Mouse (Mus musculus): ENCODE data around the gene Rarres2. TPM values are rescaled to one million over a fixed set of nuclear protein-coding genes. Genes with fewer than 3 reads are reported as not detected.
A peak's percentile ranks its signal among the peaks of the same experiment; 100 is the strongest.

Rarres2 gene
- polyA plus RNA-seq, 1 experiment from 2014 or later = 69.7 TPM

DNA sequence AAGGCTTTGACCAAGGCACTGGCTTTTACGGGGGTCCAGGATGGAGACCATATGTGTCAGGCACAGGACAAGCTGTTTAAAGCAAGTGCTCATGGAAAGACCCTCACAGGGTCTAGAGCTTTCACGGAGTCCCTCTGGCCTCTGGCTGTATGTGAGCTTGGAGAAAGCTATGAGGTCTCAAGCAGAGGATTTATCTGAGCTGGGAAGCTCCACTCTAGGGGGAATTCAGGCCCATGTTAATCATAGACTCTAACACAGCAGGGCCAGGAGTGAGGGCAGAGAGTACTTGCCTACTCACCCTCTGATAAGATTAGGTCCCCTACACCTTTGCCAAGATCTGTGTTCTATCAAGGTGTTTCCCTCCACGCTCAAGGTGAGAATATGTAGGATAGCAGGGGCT is 30.0 kb downstream of the Rarres2 start:
- ATAC-seq (replicated peaks; ENCODE audit: low FRiP score, low TSS enrichment, low read depth) = no peak
- Histone ChIP-seq H3K9ac (ENCODE audit: low read length) (no peak overlapping the region), H3K4me3 (ENCODE audit: low read depth, low read length) (no peak overlapping the region), H3K4me1 (replicated peaks; ENCODE audit: control insufficient read depth, insufficient read depth, low read length) (0 out of 2 replicates have a peak, but pooled peaks cover 2% of the 10 kb centered on the region), H3K36me3 (ENCODE audit: control insufficient read depth, insufficient read depth, low read length) (0 out of 2 replicates have a peak, but pooled peaks cover 5% of the 10 kb centered on the region), H3K4me2 (ENCODE audit: low read length) (no peak overlapping the region), H3K27ac (ENCODE audit: low read depth) (no peak overlapping the region), H3K27me3 (replicated peaks; ENCODE audit: control insufficient read depth, insufficient read depth, low read length) (no peaks in the 10 kb centered on the region), H3K9me3 (ENCODE audit: control insufficient read depth, low read length) (no peaks in the 10 kb centered on the region)
- no peak for DNase-seq (ENCODE audit: low spot score)
- 80% methylated on average over 3 of the region's 3 CpGs for WGBS

DNA sequence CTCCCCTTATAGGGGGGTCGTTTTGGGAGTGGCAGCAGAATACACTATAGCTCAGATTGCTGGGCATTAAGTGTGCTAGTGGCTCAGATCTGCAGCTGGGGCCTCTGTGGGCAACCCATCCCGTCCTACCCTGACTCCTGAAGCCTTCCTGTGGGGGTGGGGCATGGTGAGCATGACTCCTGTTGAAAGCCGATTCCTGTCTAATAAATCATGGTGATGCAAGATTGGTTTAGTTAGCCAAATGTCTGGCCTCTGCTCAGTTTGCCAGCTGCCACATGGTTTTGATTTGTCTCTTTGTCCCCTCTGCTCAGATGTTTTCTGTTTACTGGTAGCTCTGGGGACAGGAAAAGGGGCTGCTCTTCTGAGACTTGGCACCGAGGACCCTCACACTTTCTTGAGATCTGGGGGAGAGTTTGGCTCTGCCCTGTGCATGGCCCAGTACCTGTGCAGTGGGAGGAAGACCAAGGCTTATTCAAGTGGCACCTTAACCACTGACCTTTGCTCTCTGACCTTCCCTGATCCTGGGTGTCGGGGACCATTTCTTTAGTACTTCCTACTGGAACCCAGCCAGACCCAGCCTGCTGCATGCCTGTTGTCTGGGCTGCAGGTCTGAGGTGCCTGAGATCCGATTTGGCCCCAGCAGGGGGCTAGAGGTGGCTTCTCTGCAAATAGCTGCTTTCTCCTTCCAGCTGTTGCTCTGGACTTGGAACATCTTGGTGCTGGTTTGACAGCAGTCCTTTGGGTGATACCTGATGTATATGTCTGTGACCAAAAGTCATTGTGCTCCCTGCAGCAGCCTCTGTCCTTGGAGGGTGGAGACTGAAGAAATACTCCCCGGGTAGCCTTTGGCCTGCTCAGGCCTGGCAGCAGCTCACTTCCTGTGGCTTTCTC is 30.8 kb downstream of the Rarres2 start:
- no peak for ATAC-seq (replicated peaks; ENCODE audit: low FRiP score, low TSS enrichment, low read depth)
- DNase-seq (ENCODE audit: low spot score) = no peak

DNA sequence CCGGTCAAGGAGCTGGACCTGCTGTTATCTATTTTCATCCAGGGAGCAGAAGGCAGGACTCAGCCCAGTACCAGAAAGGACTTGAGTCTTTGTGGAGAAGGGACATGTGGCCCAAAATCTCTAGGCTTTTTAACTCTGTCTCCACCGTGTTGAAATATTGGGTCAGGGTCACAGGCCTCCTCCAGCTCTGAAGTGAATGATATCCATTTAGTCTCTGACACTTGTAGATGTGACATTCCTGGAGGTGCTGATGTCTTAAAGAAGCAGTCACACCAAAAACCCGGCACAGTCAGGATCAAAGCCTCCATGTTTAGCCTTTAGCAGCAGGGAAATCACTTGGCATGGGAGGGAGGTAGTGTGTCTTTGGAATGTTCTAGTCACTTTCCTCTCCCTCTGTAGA is 31.9 kb downstream of the Rarres2 start:
- no peak overlapping the region for H3K4me3 ChIP-seq (ENCODE audit: low read depth, low read length)
- peaks cover 7% of the 10 kb centered on the region for H3K4me1 ChIP-seq (replicated peaks; ENCODE audit: control insufficient read depth, insufficient read depth, low read length)
- H3K27me3 ChIP-seq (replicated peaks; ENCODE audit: control insufficient read depth, insufficient read depth, low read length) = no peaks in the 10 kb centered on the region
- H3K36me3 ChIP-seq (ENCODE audit: control insufficient read depth, insufficient read depth, low read length) = 0 out of 2 replicates have a peak, but pooled peaks cover 5% of the 10 kb centered on the region
- H3K9me3 ChIP-seq (ENCODE audit: control insufficient read depth, low read length) = no peaks in the 10 kb centered on the region
- no peak for DNase-seq (ENCODE audit: low spot score)
- no peak for ATAC-seq (replicated peaks; ENCODE audit: low FRiP score, low TSS enrichment, low read depth)
- H3K9ac ChIP-seq (ENCODE audit: low read length) = no peak overlapping the region
- 35% methylated on average over 3 of the region's 3 CpGs for WGBS
- no peak overlapping the region for H3K27ac ChIP-seq (ENCODE audit: low read depth)
- no peak overlapping the region for H3K4me2 ChIP-seq (ENCODE audit: low read length)

More for the DNA sequence above, 30.8 kb downstream of the Rarres2 start:
- Histone ChIP-seq H3K4me3 (ENCODE audit: low read depth, low read length) (no peak overlapping the region), H3K4me2 (ENCODE audit: low read length) (no peak overlapping the region), H3K27ac (ENCODE audit: low read depth) (no peak overlapping the region), H3K4me1 (replicated peaks; ENCODE audit: control insufficient read depth, insufficient read depth, low read length) (peaks cover 7% of the 10 kb centered on the region), H3K27me3 (replicated peaks; ENCODE audit: control insufficient read depth, insufficient read depth, low read length) (no peaks in the 10 kb centered on the region), H3K9ac (ENCODE audit: low read length) (no peak overlapping the region), H3K36me3 (ENCODE audit: control insufficient read depth, insufficient read depth, low read length) (0 out of 2 replicates have a peak, but pooled peaks cover 5% of the 10 kb centered on the region), H3K9me3 (ENCODE audit: control insufficient read depth, low read length) (no peaks in the 10 kb centered on the region)
- 25% methylated on average over 7 of the region's 7 CpGs for WGBS

DNA sequence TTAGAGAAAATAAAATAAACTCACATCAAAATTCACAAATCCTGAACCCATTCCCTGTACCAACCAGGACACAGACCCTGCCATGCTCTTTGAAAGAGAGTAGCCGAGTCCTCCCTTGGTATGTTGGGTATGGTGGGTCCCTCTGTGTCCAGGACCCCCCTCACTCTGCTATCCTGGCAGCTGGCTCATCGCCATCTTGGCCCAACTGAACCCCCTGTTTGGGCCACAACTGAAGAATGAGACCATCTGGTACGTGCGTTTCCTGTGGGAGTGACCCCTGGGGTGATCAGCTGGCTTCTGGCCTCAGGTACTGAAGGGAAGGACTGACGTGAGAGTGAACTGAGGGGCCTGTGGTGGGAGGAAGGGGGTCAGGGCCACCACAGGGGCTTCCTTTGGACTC is 32.7 kb downstream of the Rarres2 start:
- H3K27ac ChIP-seq (ENCODE audit: low read depth) = no peak overlapping the region
- H3K9me3 ChIP-seq (ENCODE audit: control insufficient read depth, low read length) = no peaks in the 10 kb centered on the region
- 66% methylated on average over 5 of the region's 5 CpGs for whole genome bisulfite sequencing
- H3K4me1 ChIP-seq (replicated peaks; ENCODE audit: control insufficient read depth, insufficient read depth, low read length) = peaks cover 7% of the 10 kb centered on the region
- no peak for ATAC-seq (replicated peaks; ENCODE audit: low FRiP score, low TSS enrichment, low read depth)
- no peaks in the 10 kb centered on the region for H3K27me3 ChIP-seq (replicated peaks; ENCODE audit: control insufficient read depth, insufficient read depth, low read length)
- DNase-seq (ENCODE audit: low spot score) = no peak
- H3K4me3 ChIP-seq (ENCODE audit: low read depth, low read length) = no peak overlapping the region
- H3K4me2 ChIP-seq (ENCODE audit: low read length) = no peak overlapping the region
- H3K9ac ChIP-seq (ENCODE audit: low read length) = no peak overlapping the region
- 0 out of 2 replicates have a peak, but pooled peaks cover 5% of the 10 kb centered on the region for H3K36me3 ChIP-seq (ENCODE audit: control insufficient read depth, insufficient read depth, low read length)

DNA sequence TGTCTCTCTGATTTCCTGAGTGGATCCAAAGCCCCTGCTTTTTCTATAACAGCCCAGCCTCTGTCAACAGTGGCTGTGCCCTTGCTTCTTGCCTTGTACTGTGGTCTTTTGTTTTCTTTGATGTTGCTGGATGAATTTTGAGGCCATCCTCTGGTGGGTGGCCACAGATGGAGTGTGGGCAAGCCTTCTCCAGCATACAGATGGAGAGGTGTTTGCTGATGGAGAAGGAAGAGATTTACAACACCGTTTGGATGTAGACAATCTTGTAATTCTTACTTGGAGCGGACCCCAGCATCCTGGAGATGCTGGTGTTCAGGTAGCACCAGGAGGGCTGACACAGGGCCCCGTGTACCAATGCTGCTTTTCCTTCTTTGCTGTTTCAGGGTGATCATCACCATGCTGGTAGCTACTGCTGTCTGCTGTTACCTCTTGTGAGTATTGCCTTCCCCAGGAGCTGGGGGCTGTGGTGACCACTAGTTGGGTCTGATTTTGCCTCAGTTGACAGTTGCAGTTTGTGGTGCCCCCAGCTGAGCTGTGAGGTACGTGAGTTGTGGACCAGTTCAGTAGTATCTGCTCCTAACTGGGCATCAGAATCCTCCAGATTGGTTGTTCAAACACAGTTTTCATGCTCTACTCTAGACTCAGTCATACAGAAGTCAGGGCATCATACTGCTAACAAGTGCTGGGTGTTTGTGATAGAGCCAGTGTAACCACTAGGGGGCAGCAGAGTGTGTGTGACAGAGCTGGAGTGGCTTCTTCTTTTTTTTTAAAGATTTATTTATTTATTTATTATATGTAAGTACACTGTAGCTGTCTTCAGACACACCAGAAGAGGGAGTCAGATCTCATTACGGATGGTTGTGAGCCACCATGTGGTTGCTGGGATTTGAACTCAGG is 33.5 kb downstream of the Rarres2 start:
- no peak overlapping the region for H3K4me2 ChIP-seq (ENCODE audit: low read length)
- DNase-seq (ENCODE audit: low spot score) = peak; percentile 76
- H3K9ac ChIP-seq (ENCODE audit: low read length) = no peak overlapping the region
- H3K27ac ChIP-seq (ENCODE audit: low read depth) = no peak overlapping the region
- no peak for ATAC-seq (replicated peaks; ENCODE audit: low FRiP score, low TSS enrichment, low read depth)
- H3K9me3 ChIP-seq (ENCODE audit: control insufficient read depth, low read length) = no peaks in the 10 kb centered on the region
- H3K36me3 ChIP-seq (ENCODE audit: control insufficient read depth, insufficient read depth, low read length) = 0 out of 2 replicates have a peak, but pooled peaks cover 5% of the 10 kb centered on the region
- H3K4me1 ChIP-seq (replicated peaks; ENCODE audit: control insufficient read depth, insufficient read depth, low read length) = peaks cover 7% of the 10 kb centered on the region
- H3K4me3 ChIP-seq (ENCODE audit: low read depth, low read length) = no peak overlapping the region
- no peaks in the 10 kb centered on the region for H3K27me3 ChIP-seq (replicated peaks; ENCODE audit: control insufficient read depth, insufficient read depth, low read length)
- 75% methylated on average over 4 of the region's 5 CpGs for WGBS

DNA sequence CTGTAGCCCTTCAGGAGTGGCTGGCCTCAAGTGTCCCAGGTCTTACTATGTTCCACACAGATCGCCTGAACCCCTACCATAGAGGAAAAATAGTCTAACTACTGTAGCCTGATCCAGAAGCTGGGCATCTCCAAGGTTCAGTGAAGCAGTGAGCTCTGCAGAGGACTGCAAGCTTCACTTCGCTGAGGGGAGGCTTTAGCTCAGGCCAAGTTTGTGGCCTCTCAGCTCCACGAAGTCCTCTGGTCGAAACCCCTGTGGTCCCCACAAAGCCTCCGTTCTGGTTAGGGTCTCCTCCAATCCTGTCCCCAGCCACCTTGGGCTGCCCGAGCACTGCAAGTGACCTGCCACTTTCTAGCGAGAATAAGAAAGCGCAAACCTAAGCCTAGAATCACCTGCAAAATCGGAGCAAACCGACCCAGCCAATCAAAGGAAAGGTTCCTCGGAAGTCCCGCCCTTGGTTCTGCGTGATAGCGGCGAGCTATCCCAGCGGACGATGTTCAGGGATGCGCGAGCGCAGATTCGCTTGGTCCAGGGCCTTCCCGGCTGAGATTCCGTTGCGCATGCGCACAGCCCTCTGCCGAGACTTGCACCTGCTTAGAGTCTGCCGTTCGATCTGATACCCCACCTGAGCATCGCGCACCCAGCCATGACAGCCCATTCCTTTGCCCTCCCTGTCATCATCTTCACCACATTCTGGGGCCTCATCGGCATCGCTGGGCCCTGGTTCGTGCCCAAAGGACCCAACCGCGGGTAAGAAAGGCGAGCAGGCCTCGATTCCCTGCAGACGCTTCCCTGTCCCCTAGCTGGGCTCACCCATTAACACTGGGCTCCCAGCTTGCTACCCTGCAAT is 35.3 kb downstream of the Rarres2 start, which contains the start of gene Atp6v0e2:
Gene Atp6v0e2 (plus strand): TSS at position 511 of the 850 bp plus-strand sequence.
- Histone ChIP-seq H3K27ac (ENCODE audit: low read depth) (no peak within 1 kb of the TSS), H3K4me3 (ENCODE audit: low read depth, low read length) (peak within 1 kb of the TSS; percentile 44), H3K4me2 (ENCODE audit: low read length) (peak within 1 kb of the TSS; percentile 64), H3K9me3 (ENCODE audit: control insufficient read depth, low read length) (no peaks in the 10 kb centered on the region), H3K9ac (ENCODE audit: low read length) (peak within 1 kb of the TSS; percentile 48), H3K36me3 (ENCODE audit: control insufficient read depth, insufficient read depth, low read length) (peaks cover 12% of the 10 kb centered on the region), H3K27me3 (replicated peaks; ENCODE audit: control insufficient read depth, insufficient read depth, low read length) (no peaks in the 10 kb centered on the region), H3K4me1 (replicated peaks; ENCODE audit: control insufficient read depth, insufficient read depth, low read length) (peaks cover 7% of the 10 kb centered on the region)
- 5% methylated on average over 38 of the region's 38 CpGs for WGBS
- DNase-seq (ENCODE audit: low spot score) (peak; percentile 90), ATAC-seq (replicated peaks; ENCODE audit: low FRiP score, low TSS enrichment, low read depth) (peak; percentile 90)

DNA sequence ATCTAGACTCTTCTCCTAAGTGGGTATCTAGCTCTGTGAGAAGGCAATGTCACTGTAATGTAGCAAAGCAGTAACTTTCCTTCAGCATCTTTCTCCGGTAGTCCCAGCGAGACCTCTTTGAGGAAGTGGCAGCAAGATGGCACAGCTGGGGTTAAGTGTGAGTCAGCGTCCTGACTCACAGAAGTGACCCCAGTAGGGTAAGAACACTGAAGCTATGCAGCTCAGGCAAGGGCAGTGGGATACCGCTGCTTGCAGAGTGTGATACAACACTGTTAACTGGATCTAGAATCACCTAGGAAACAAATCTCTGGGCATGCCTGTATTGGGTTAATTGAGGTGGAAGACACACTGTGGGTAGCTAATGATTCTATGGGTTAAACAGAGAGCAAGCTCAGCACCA is 36.5 kb downstream of the Rarres2 start:
- 73% methylated on average over 4 of the region's 4 CpGs for WGBS
- ATAC-seq (replicated peaks; ENCODE audit: low FRiP score, low TSS enrichment, low read depth) (no peak), DNase-seq (ENCODE audit: low spot score) (no peak)
- Histone ChIP-seq H3K27me3 (replicated peaks; ENCODE audit: control insufficient read depth, insufficient read depth, low read length) (no peaks in the 10 kb centered on the region), H3K4me2 (ENCODE audit: low read length) (no peak overlapping the region), H3K9me3 (ENCODE audit: control insufficient read depth, low read length) (no peaks in the 10 kb centered on the region), H3K9ac (ENCODE audit: low read length) (no peak overlapping the region), H3K27ac (ENCODE audit: low read depth) (no peak overlapping the region), H3K4me3 (ENCODE audit: low read depth, low read length) (no peak overlapping the region), H3K4me1 (replicated peaks; ENCODE audit: control insufficient read depth, insufficient read depth, low read length) (peaks cover 7% of the 10 kb centered on the region), H3K36me3 (ENCODE audit: control insufficient read depth, insufficient read depth, low read length) (peaks cover 18% of the 10 kb centered on the region)

DNA sequence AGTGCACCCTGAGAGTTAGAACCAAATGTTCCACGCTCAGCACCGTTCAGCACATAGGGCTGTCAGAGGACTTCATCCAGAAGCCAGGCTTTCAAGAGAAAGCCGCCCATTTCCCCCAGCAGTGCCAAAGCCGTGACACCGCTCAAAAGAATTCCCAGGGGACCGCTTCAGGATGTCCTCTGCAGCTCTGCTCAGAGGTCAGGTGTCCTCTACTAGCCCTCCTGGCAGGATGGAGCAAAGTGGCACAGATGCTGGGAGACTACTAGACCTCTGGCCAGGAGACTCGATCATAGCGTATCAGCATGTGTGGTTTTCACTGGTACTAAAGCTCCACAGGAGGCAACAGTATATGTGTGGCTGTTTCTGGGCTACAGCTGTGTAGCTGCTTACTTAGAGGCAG is 37.7 kb downstream of the Rarres2 start:
- WGBS = 82% methylated on average over 8 of the region's 8 CpGs
- Histone ChIP-seq H3K9me3 (ENCODE audit: control insufficient read depth, low read length) (no peaks in the 10 kb centered on the region), H3K36me3 (ENCODE audit: control insufficient read depth, insufficient read depth, low read length) (peaks cover 13% of the 10 kb centered on the region), H3K4me1 (replicated peaks; ENCODE audit: control insufficient read depth, insufficient read depth, low read length) (peaks cover 7% of the 10 kb centered on the region), H3K27me3 (replicated peaks; ENCODE audit: control insufficient read depth, insufficient read depth, low read length) (no peaks in the 10 kb centered on the region), H3K4me3 (ENCODE audit: low read depth, low read length) (no peak overlapping the region), H3K4me2 (ENCODE audit: low read length) (no peak overlapping the region), H3K9ac (ENCODE audit: low read length) (no peak overlapping the region), H3K27ac (ENCODE audit: low read depth) (no peak overlapping the region)
- DNase-seq (ENCODE audit: low spot score) (no peak), ATAC-seq (replicated peaks; ENCODE audit: low FRiP score, low TSS enrichment, low read depth) (no peak)
